ENCODE assay signal across 9 mouse cellular contexts in the genomic region with DNA sequence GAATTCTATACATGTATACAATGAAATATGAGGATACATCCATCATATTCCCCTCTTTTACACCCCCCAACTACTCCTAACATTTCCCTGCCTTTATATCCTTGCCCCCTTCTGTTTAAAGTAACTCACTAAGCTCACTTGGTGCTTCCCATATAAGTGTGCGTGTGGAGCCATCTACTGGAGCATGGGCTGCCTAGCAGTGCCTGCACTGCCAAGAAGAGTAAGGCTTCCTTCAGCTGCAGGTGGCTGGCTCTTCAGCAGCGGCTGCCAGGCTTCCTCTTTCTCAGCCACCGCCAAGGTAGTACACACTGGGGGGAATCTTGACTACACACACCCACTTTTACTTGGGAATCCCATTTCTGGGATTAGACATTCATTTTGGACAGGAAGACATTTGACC. TPM values are rescaled to one million over a fixed set of nuclear protein-coding genes. Genes with fewer than 3 reads are reported as not detected.
DNase-seq lines count a peak whose midpoint lies in the region; ATAC-seq and TF ChIP-seq lines count a peak whose summit lies in the region.
"Had no signal": no experiment of that assay in that cellular context is flagged by ENCODE, and none has a peak within 500 bp of the region (broad histone marks: within the 10 kb centered on the region; RNA-seq: fewer than 3 reads in every experiment).

No protein-coding gene starts in this region.

- 6% methylated on average over 3 of the region's 3 CpGs for WGBS in kidney, adult 2 months
- WGBS in limb, embryonic 14.5 days = 2% methylated on average over 3 of the region's 3 CpGs
- 1% methylated on average over 3 of the region's 3 CpGs for WGBS in midbrain, postnatal 0 days
- 2% methylated on average over 3 of the region's 3 CpGs for WGBS in stomach, embryonic 16.5 days

- TF ChIP-seq CTCF in cortical plate, adult 2 months (IDR thresholded peaks at IDR 0.05; ENCODE audit: extremely low read depth, insufficient read depth, low read length) = peak; percentile 86
- TF ChIP-seq CTCF in kidney, adult 2 months (conservative IDR thresholded peaks at IDR 0.05; ENCODE audit: insufficient read depth, insufficient read length, low read depth, low read length) = peak; percentile 91
- peak; percentile 93 for TF ChIP-seq CTCF in midbrain, postnatal 0 days (IDR thresholded peaks at IDR 0.05)

- no peak overlapping the region for H3K9ac ChIP-seq in limb, embryonic 14.5 days (ENCODE audit: low read depth, low read length, severe bottlenecking)
- no peak overlapping the region for H3K9ac ChIP-seq in midbrain, postnatal 0 days (replicated peaks; ENCODE audit: low read length, poor library complexity, severe bottlenecking)
- no peak overlapping the region for H3K9ac ChIP-seq in stomach, embryonic 16.5 days (ENCODE audit: low read length)

- no peaks in the 10 kb centered on the region for H3K36me3 ChIP-seq in kidney, adult 2 months (ENCODE audit: control insufficient read depth, insufficient read depth, low read length)
- H3K36me3 ChIP-seq in limb, embryonic 14.5 days (ENCODE audit: control insufficient read depth, insufficient read depth, low read length) = no peaks in the 10 kb centered on the region
- H3K36me3 ChIP-seq in midbrain, postnatal 0 days (ENCODE audit: insufficient read depth, low read length) = no peaks in the 10 kb centered on the region
- no peaks in the 10 kb centered on the region for H3K36me3 ChIP-seq in stomach, embryonic 16.5 days (ENCODE audit: control insufficient read depth, insufficient read depth, low read length)

- no peak overlapping the region for H3K4me2 ChIP-seq in limb, embryonic 14.5 days (replicated peaks; ENCODE audit: low read depth, low read length, severe bottlenecking)
- H3K4me2 ChIP-seq in midbrain, postnatal 0 days (ENCODE audit: low read depth, low read length, poor library complexity, severe bottlenecking) = no peak overlapping the region
- H3K4me2 ChIP-seq in stomach, embryonic 16.5 days (ENCODE audit: low read depth, low read length) = no peak overlapping the region

- no peak overlapping the region for H3K27ac ChIP-seq in cortical plate, adult 2 months (ENCODE audit: insufficient read depth, low read length)
- no peak overlapping the region for H3K27ac ChIP-seq in kidney, adult 2 months (ENCODE audit: insufficient read depth, low read depth, low read length)
- H3K27ac ChIP-seq in limb, embryonic 14.5 days (replicated peaks; ENCODE audit: low read depth, low read length) = no peak overlapping the region
- H3K27ac ChIP-seq in midbrain, postnatal 0 days (ENCODE audit: low read depth, low read length) = no peak overlapping the region
- H3K27ac ChIP-seq in stomach, embryonic 16.5 days (ENCODE audit: low read length) = no peak overlapping the region

- ATAC-seq in limb, embryonic 14.5 days (ENCODE audit: low FRiP score, low read depth) = peak; percentile 63; the same call in 1 of the 2 replicates
- peak; percentile 75 for ATAC-seq in midbrain, postnatal 0 days (ENCODE audit: low FRiP score)
- peak; percentile 80; the same call in 1 of the 2 replicates for ATAC-seq in stomach, embryonic 16.5 days (ENCODE audit: insufficient read depth, low FRiP score)

- H3K4me3 ChIP-seq in cortical plate, adult 2 months (ENCODE audit: insufficient read depth, low read length) = no peak overlapping the region
- H3K4me3 ChIP-seq in kidney, adult 2 months (ENCODE audit: insufficient read depth, low read depth, low read length) = no peak overlapping the region
- no peak overlapping the region for H3K4me3 ChIP-seq in limb, embryonic 14.5 days (replicated peaks; ENCODE audit: low read length)
- no peak overlapping the region for H3K4me3 ChIP-seq in midbrain, postnatal 0 days (ENCODE audit: low read depth, low read length)
- H3K4me3 ChIP-seq in stomach, embryonic 16.5 days (replicated peaks; ENCODE audit: low read length) = no peak overlapping the region
- H3K4me3 ChIP-seq: myocyte had no signal

- TF ChIP-seq POLR2A in cortical plate, adult 2 months (IDR thresholded peaks at IDR 0.05; ENCODE audit: extremely low read depth, insufficient read depth, low read length) = no peak
- no peak for TF ChIP-seq POLR2A in kidney, adult 2 months (IDR thresholded peaks at IDR 0.05; ENCODE audit: low read depth, low read length)
- TF ChIP-seq POLR2A in limb, embryonic 14.5 days (IDR thresholded peaks at IDR 0.05; ENCODE audit: borderline replicate concordance, extremely low read depth, insufficient read depth, insufficient read length) = no peak

- no peaks in the 10 kb centered on the region for H3K9me3 ChIP-seq in limb, embryonic 14.5 days (ENCODE audit: control insufficient read depth, low read length)
- H3K9me3 ChIP-seq in midbrain, postnatal 0 days (ENCODE audit: low read length) = no peaks in the 10 kb centered on the region
- no peaks in the 10 kb centered on the region for H3K9me3 ChIP-seq in stomach, embryonic 16.5 days (replicated peaks; ENCODE audit: control insufficient read depth, low read length)

- H3K27me3 ChIP-seq in kidney, adult 2 months (replicated peaks; ENCODE audit: control insufficient read depth, insufficient read depth, low read length) = no peaks in the 10 kb centered on the region
- H3K27me3 ChIP-seq in limb, embryonic 14.5 days (ENCODE audit: control insufficient read depth, insufficient read depth, low read length) = no peaks in the 10 kb centered on the region
- no peaks in the 10 kb centered on the region for H3K27me3 ChIP-seq in midbrain, postnatal 0 days (ENCODE audit: insufficient read depth, low read length)
- no peaks in the 10 kb centered on the region for H3K27me3 ChIP-seq in stomach, embryonic 16.5 days (ENCODE audit: control insufficient read depth, insufficient read depth, low read length)

- peak; percentile 21 for DNase-seq in ovary, adult 18-20 months (ENCODE audit: low spot score)
- no peak for DNase-seq in ovary, postnatal 10 days (ENCODE audit: low spot score)
- DNase-seq in gastrocnemius, postnatal 25 days = peak; percentile 59
- DNase-seq in kidney, adult 2 months = peak; percentile 69
- peak; percentile 84 for DNase-seq in limb, embryonic 14.5 days (ENCODE audit: low spot score)
- DNase-seq in midbrain, postnatal 0 days (ENCODE audit: low spot score) = peak; percentile 91

- H3K4me1 ChIP-seq in cortical plate, adult 2 months (ENCODE audit: control insufficient read depth, insufficient read depth, low read length) = no peaks in the 10 kb centered on the region
- no peaks in the 10 kb centered on the region for H3K4me1 ChIP-seq in kidney, adult 2 months (ENCODE audit: control insufficient read depth, insufficient read depth, low read length)
- H3K4me1 ChIP-seq in limb, embryonic 14.5 days (ENCODE audit: control insufficient read depth, insufficient read depth, low read length) = peaks cover 4% of the 10 kb centered on the region; the same call in 1 of the 2 replicates
- H3K4me1 ChIP-seq in midbrain, postnatal 0 days (ENCODE audit: insufficient read depth, low read length) = no peaks in the 10 kb centered on the region
- no peaks in the 10 kb centered on the region for H3K4me1 ChIP-seq in stomach, embryonic 16.5 days (ENCODE audit: control insufficient read depth, insufficient read depth, low read length)

RNA-seq across cellular contexts. Expression of a gene that starts 18.2 kb away (rescaled TPM):
- polyA plus RNA-seq in cortical plate, adult 2 months (2012; rRNA removed) = 0.40 and 0.50 TPM in 2 replicates
- 10 to 100 TPM in 1 of 2 experiments, 1 to 10 TPM in 1; 6.1 to 10.6 TPM for total RNA-seq in gastrocnemius, postnatal 25 days (2021)
- 0.42 and 0.69 TPM in 2 replicates for polyA plus RNA-seq in kidney, adult 2 months (2012; rRNA removed)
- 43.9 and 49.5 TPM in 2 replicates for polyA plus RNA-seq in limb, embryonic 14.5 days (2012; rRNA removed)
- 29.4 and 31.4 TPM in 2 replicates for polyA plus RNA-seq in limb, embryonic 14.5 days (2014; fragmentation: Nextera tagmentation; extraction: Ambion mirVana)
- 9.0 and 9.7 TPM in 2 replicates for total RNA-seq in midbrain, postnatal 0 days (2014; rRNA removed)
- 15.4 and 23.0 TPM in 2 replicates for polyA plus RNA-seq in midbrain, postnatal 0 days (2015; fragmentation: Nextera tagmentation; extraction: Ambion mirVana)
- polyA plus RNA-seq in stomach, embryonic 16.5 days (2015; fragmentation: Nextera tagmentation; extraction: Ambion mirVana) = 8.8 and 11.6 TPM in 2 replicates
